10 mouse cellular contexts compared by ENCODE assay signal in the genomic region with DNA sequence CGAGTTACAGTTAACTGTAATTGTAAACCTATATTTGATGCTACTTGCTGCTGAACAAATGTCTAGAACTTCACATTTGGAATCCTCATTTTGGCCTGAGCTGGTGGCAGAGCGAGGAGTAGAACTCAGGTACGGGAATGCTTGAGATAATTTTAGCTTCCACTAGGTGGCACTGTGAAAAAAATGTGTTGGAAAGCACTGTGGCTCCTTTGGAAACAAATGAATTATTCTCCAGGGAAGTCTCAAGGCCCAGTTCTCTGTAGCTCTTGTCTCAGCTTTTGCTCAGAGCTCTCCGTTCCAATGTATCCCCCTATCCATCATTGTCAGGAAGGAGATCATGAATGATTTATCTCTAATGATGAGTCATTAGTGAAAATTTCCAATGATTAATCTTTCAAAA.
A peak's percentile ranks its signal among the peaks of the same experiment; 100 is the strongest.
DNase-seq lines count a peak whose midpoint lies in the region; ATAC-seq lines count a peak whose summit lies in the region.
"Had no signal": no experiment of that assay in that cellular context is flagged by ENCODE, and none has a peak within 500 bp of the region (broad histone marks: within the 10 kb centered on the region; RNA-seq: fewer than 3 reads in every experiment).

No protein-coding gene starts in this region.

- no peak overlapping the region for H3K4me2 ChIP-seq in kidney, embryonic 14.5 days (replicated peaks; ENCODE audit: low read depth, low read length)
- H3K4me2 ChIP-seq: lung, embryonic 15.5 days had no signal

- H3K27ac ChIP-seq in kidney, embryonic 14.5 days (ENCODE audit: low read depth, low read length), result no peak overlapping the region
- H3K27ac ChIP-seq: lung, embryonic 15.5 days had no signal

- 50% methylated on average over 4 of the region's 4 CpGs for WGBS in kidney, embryonic 14.5 days

- H3K4me1 ChIP-seq in kidney, embryonic 14.5 days (ENCODE audit: control insufficient read depth, insufficient read depth, low read length), result no peaks in the 10 kb centered on the region
- H3K4me1 ChIP-seq: lung, embryonic 15.5 days had no signal

- no peaks in the 10 kb centered on the region for H3K27me3 ChIP-seq in kidney, embryonic 14.5 days (ENCODE audit: control insufficient read depth, insufficient read depth, low read length)
- H3K27me3 ChIP-seq: lung, embryonic 15.5 days had no signal

- H3K4me3 ChIP-seq in kidney, embryonic 14.5 days (ENCODE audit: low read length), result no peak overlapping the region
- H3K4me3 ChIP-seq: lung, embryonic 15.5 days had no signal

- H3K36me3 ChIP-seq in kidney, embryonic 14.5 days (ENCODE audit: control insufficient read depth, insufficient read depth, low read length), result no peaks in the 10 kb centered on the region
- H3K36me3 ChIP-seq: lung, embryonic 15.5 days had no signal

- DNase-seq in cerebellum, adult 9-10 months, result peak; percentile 3
- no peak for DNase-seq in cerebellum, adult 11-12 months
- peak; percentile 0 to 22 for DNase-seq in kidney, postnatal 36 days
- DNase-seq in 416B (ENCODE audit: low read depth), result peak; percentile 17
- DNase-seq in T-cell, adult 2 months (ENCODE audit: low spot score), result no peak
- DNase-seq: thymus, postnatal 36 days had no signal

- no peaks in the 10 kb centered on the region for H3K9me3 ChIP-seq in kidney, embryonic 14.5 days (ENCODE audit: control insufficient read depth, low read length)
- H3K9me3 ChIP-seq: lung, embryonic 15.5 days had no signal

- no peak overlapping the region for H3K9ac ChIP-seq in kidney, embryonic 14.5 days (ENCODE audit: low read depth, low read length)
- H3K9ac ChIP-seq: lung, embryonic 15.5 days had no signal

- ATAC-seq in kidney, embryonic 14.5 days (ENCODE audit: low FRiP score, low TSS enrichment), result no peak
- ATAC-seq in common myeloid progenitor, adult 5-6 weeks (replicated peaks; ENCODE audit: low read depth, poor library complexity, severe bottlenecking), result peak; percentile 62; the same call in 1 of the 2 replicates
- ATAC-seq in activated CD4-positive, CD25-positive, alpha-beta regulatory T cell, adult 4 months, result no peak

Comparison
In these comparisons a context has a peak if more than half of its experiments do, and no peak if none do; other contexts are left out.
1. DNase-seq: peak in cerebellum, adult 9-10 months (single experiment), kidney, postnatal 36 days (2 of 2) and 416B (single experiment); none in cerebellum, adult 11-12 months (single experiment) and T-cell, adult 2 months (single experiment).